Mouse (Mus musculus): Measurements from ENCODE around the gene Matn1. TPM values are rescaled to one million over a fixed set of nuclear protein-coding genes. Genes with fewer than 3 reads are reported as not detected.

The Matn1 gene
- polyA plus RNA-seq, 1 experiment from 2014 or later: not detected

Other genes with a start within 250 kb of the Matn1 start
- gene Sdc3, start 151.8 kb upstream of the Matn1 start, polyA plus RNA-seq (2014; fragmentation: Nextera tagmentation; extraction: Ambion mirVana): 83.2 and 83.4 TPM in 2 replicates
- 21.2 and 36.6 TPM in 2 replicates for gene Laptm5, start 31.3 kb upstream of the Matn1 start, polyA plus RNA-seq (2014; fragmentation: Nextera tagmentation; extraction: Ambion mirVana)

All from neural tube, embryonic 14.5 days (tissue).